Mouse (Mus musculus) midbrain, embryonic 10.5 days (tissue): ENCODE data around the gene Thsd4. TPM values are rescaled to one million over a fixed set of nuclear protein-coding genes. Genes with fewer than 3 reads are reported as not detected.

Experiments used
- DNase-seq: peaks from one replicate; pipeline ENCODE4 v3.0.0-alpha.2; 2017; ENCODE audit warnings: low spot score
- H3K27ac ChIP-seq: fragments of 300-500 bp; sonication (generic); replicated peaks from 2 replicates; pipeline ENCODE4 v1.5.1; 2016; ENCODE audit warnings: mild to moderate bottlenecking
- H3K27me3 ChIP-seq: fragments of 300-500 bp; sonication (generic); 2 replicates; pipeline ENCODE4 v1.6.1; 2016; ENCODE audit warnings: low read depth, mild to moderate bottlenecking; ENCODE audit not compliant: poor library complexity, severe bottlenecking
- H3K36me3 ChIP-seq: fragments of 300-500 bp; sonication (generic); 2 replicates; pipeline ENCODE4 v1.6.1; 2016; ENCODE audit warnings: mild to moderate bottlenecking, moderate library complexity
- H3K4me1 ChIP-seq: fragments of 300-500 bp; sonication (generic); 2 replicates; pipeline ENCODE4 v1.6.1; 2016
- H3K4me3 ChIP-seq: fragments of 300-500 bp; sonication (generic); 2 replicates; pipeline ENCODE4 v1.5.1; 2016; ENCODE audit warnings: mild to moderate bottlenecking, moderate library complexity
- H3K9me3 ChIP-seq: fragments of 300-500 bp; sonication (generic); replicated peaks from 2 replicates; pipeline ENCODE4 v1.6.1; 2016; ENCODE audit warnings: mild to moderate bottlenecking
- WGBS: fragments of 180-500 bp; shearing (Covaris S2); methylation state at CpG from one replicate; pipeline ENCODE4 v1.1.7; 2016; 5-methylcytosine and 5-hydroxymethylcytosine counted together
- polyA plus RNA-seq: library from polyadenylated mRNA; unstranded; fragments of >200 nt; fragmentation: Nextera tagmentation; extraction: Ambion mirVana; gene quantifications from 2 replicates; pipeline ENCODE4 v1.2.1, GENCODE M21; 2016

Gene Thsd4
- polyA plus RNA-seq, 1 experiment from 2014 or later = 4.1 TPM

GRCm38 (mm10) chr9:60323435-60323834 is 198.4 kb downstream of the Thsd4 start:
- 94% methylated on average over 6 of the region's 6 CpGs for WGBS
- Histone ChIP-seq H3K9me3 (no peaks in the 10 kb centered on the region), H3K27me3 (no peaks in the 10 kb centered on the region), H3K4me1 (no peaks in the 10 kb centered on the region), H3K4me3 (no peak overlapping the region), H3K36me3 (no peaks in the 10 kb centered on the region), H3K27ac (no peak overlapping the region)
- no peak for DNase-seq

- H3K27me3 ChIP-seq = no peaks in the 10 kb centered on the region
- WGBS = 93% methylated on average over 8 of the region's 8 CpGs
- peaks cover 17% of the 10 kb centered on the region for H3K4me1 ChIP-seq
- H3K27ac ChIP-seq = no peak overlapping the region
- no peak overlapping the region for H3K4me3 ChIP-seq
- DNase-seq = no peak
- no peaks in the 10 kb centered on the region for H3K9me3 ChIP-seq
- no peaks in the 10 kb centered on the region for H3K36me3 ChIP-seq
Measured at GRCm38 (mm10) chr9:60317291-60317690, 204.6 kb downstream of the Thsd4 start.

GRCm38 (mm10) chr9:60316510-60316909 is 205.3 kb downstream of the Thsd4 start:
- 94% methylated on average over 5 of the region's 5 CpGs for WGBS
- Histone ChIP-seq H3K4me1 (peaks cover 24% of the 10 kb centered on the region), H3K36me3 (no peaks in the 10 kb centered on the region), H3K27ac (no peak overlapping the region), H3K9me3 (no peaks in the 10 kb centered on the region), H3K27me3 (no peaks in the 10 kb centered on the region), H3K4me3 (no peak overlapping the region)
- no peak for DNase-seq

GRCm38 (mm10) chr9:60315533-60315932 is 206.3 kb downstream of the Thsd4 start:
- no peak for DNase-seq
- Histone ChIP-seq H3K27ac (no peak overlapping the region), H3K27me3 (no peaks in the 10 kb centered on the region), H3K9me3 (no peaks in the 10 kb centered on the region), H3K4me1 (peaks cover 34% of the 10 kb centered on the region), H3K36me3 (no peaks in the 10 kb centered on the region), H3K4me3 (no peak overlapping the region)
- 81% methylated on average over 5 of the region's 5 CpGs for WGBS

- DNase-seq = no peak
Measured at GRCm38 (mm10) chr9:60313661-60314060, 208.2 kb downstream of the Thsd4 start.

GRCm38 (mm10) chr9:60312670-60313069 is 209.2 kb downstream of the Thsd4 start:
- no peaks in the 10 kb centered on the region for H3K27me3 ChIP-seq
- H3K9me3 ChIP-seq = no peaks in the 10 kb centered on the region
- H3K4me1 ChIP-seq = peaks cover 52% of the 10 kb centered on the region
- 0 out of 2 replicates have a peak overlapping the region, but pooled peaks have one; percentile 52 for H3K27ac ChIP-seq
- 91% methylated on average over 7 of the region's 7 CpGs for WGBS
- H3K4me3 ChIP-seq = no peak overlapping the region
- H3K36me3 ChIP-seq = no peaks in the 10 kb centered on the region
- no peak for DNase-seq

More at GRCm38 (mm10) chr9:60313661-60314060, 208.2 kb downstream of the Thsd4 start:
- no peaks in the 10 kb centered on the region for H3K9me3 ChIP-seq
- WGBS = 80% methylated on average over 6 of the region's 6 CpGs
- no peaks in the 10 kb centered on the region for H3K36me3 ChIP-seq
- H3K4me1 ChIP-seq = peaks cover 46% of the 10 kb centered on the region
- H3K27ac ChIP-seq = peak overlapping the region; percentile 60; the same call in 1 of the 2 replicates
- no peaks in the 10 kb centered on the region for H3K27me3 ChIP-seq
- H3K4me3 ChIP-seq = no peak overlapping the region

GRCm38 (mm10) chr9:60311594-60312128 is 210.2 kb downstream of the Thsd4 start:
- peaks cover 52% of the 10 kb centered on the region for H3K4me1 ChIP-seq
- 84% methylated on average over 10 of the region's 10 CpGs for WGBS
- H3K27me3 ChIP-seq = no peaks in the 10 kb centered on the region
- DNase-seq = no peak
- 0 out of 2 replicates have a peak overlapping the region, but pooled peaks have one; percentile 10 for H3K27ac ChIP-seq
- H3K9me3 ChIP-seq = no peaks in the 10 kb centered on the region
- no peaks in the 10 kb centered on the region for H3K36me3 ChIP-seq
- no peak overlapping the region for H3K4me3 ChIP-seq

GRCm38 (mm10) chr9:60310741-60311317 is 211.0 kb downstream of the Thsd4 start:
- WGBS = 76% methylated on average over 8 of the region's 8 CpGs
- no peak for DNase-seq
- H3K4me1 ChIP-seq = peaks cover 52% of the 10 kb centered on the region

GRCm38 (mm10) chr9:60309786-60310711 is 211.8 kb downstream of the Thsd4 start:
- DNase-seq = no peak
- H3K27me3 ChIP-seq = no peaks in the 10 kb centered on the region
- H3K4me3 ChIP-seq = no peak overlapping the region
- H3K36me3 ChIP-seq = no peaks in the 10 kb centered on the region
- 78% methylated on average over 16 of the region's 16 CpGs for WGBS
- peak overlapping the region; percentile 43 for H3K27ac ChIP-seq
- peaks cover 52% of the 10 kb centered on the region for H3K4me1 ChIP-seq
- H3K9me3 ChIP-seq = no peaks in the 10 kb centered on the region

More at GRCm38 (mm10) chr9:60310741-60311317, 211.0 kb downstream of the Thsd4 start:
- Histone ChIP-seq H3K9me3 (no peaks in the 10 kb centered on the region), H3K27ac (0 out of 2 replicates have a peak overlapping the region, but pooled peaks have one; percentile 1), H3K27me3 (no peaks in the 10 kb centered on the region), H3K4me3 (no peak overlapping the region), H3K36me3 (no peaks in the 10 kb centered on the region)

- Histone ChIP-seq H3K9me3 (no peaks in the 10 kb centered on the region), H3K4me3 (no peak overlapping the region), H3K27me3 (no peaks in the 10 kb centered on the region), H3K36me3 (no peaks in the 10 kb centered on the region), H3K4me1 (peaks cover 42% of the 10 kb centered on the region), H3K27ac (no peak overlapping the region)
- WGBS = 73% methylated on average over 4 of the region's 4 CpGs
- DNase-seq = no peak
Measured at GRCm38 (mm10) chr9:60308182-60308581, 213.7 kb downstream of the Thsd4 start.

GRCm38 (mm10) chr9:60307469-60307868 is 214.4 kb downstream of the Thsd4 start:
- Histone ChIP-seq H3K27ac (0 out of 2 replicates have a peak overlapping the region, but pooled peaks have one; percentile 6), H3K4me3 (no peak overlapping the region), H3K36me3 (no peaks in the 10 kb centered on the region), H3K9me3 (no peaks in the 10 kb centered on the region), H3K27me3 (no peaks in the 10 kb centered on the region), H3K4me1 (peaks cover 35% of the 10 kb centered on the region)
- no peak for DNase-seq
- WGBS = 81% methylated on average over 5 of the region's 5 CpGs

GRCm38 (mm10) chr9:60306241-60306640 is 215.6 kb downstream of the Thsd4 start:
- 82% methylated on average over 4 of the region's 4 CpGs for WGBS
- H3K4me3 ChIP-seq = no peak overlapping the region
- H3K4me1 ChIP-seq = peaks cover 24% of the 10 kb centered on the region
- H3K9me3 ChIP-seq = no peaks in the 10 kb centered on the region; the same call in 1 of the 2 replicates
- no peaks in the 10 kb centered on the region for H3K36me3 ChIP-seq
- no peak for DNase-seq
- 0 out of 2 replicates have a peak overlapping the region, but pooled peaks have one; percentile 23 for H3K27ac ChIP-seq
- no peaks in the 10 kb centered on the region for H3K27me3 ChIP-seq
